22 mouse cellular contexts compared by ENCODE assay signal in the genomic region with DNA sequence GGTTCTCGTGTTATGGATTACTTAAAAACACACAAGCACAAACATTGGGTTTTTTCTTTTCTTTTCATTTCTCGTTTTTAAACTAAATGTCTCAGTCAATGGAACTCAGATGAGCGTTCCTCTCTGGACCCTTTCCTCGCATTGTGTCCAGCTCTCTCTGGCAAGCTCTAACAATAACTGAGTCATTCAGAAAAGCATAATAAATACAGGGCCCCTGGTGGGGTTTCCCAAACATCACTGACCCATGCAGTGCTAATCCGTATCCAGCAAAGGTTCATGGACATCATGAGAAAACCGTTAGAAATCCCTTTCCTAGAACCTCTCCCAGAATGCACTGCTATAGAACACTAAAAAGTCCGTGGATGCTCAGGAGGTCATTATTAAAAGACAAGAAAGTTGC.
DNase-seq lines count a peak whose midpoint lies in the region; ATAC-seq lines count a peak whose summit lies in the region.
"Had no signal": no experiment of that assay in that cellular context is flagged by ENCODE, and none has a peak within 500 bp of the region (broad histone marks: within the 10 kb centered on the region; RNA-seq: fewer than 3 reads in every experiment).

No protein-coding gene starts in this region.

- no peak for DNase-seq in limb, embryonic 10.5 days (ENCODE audit: low spot score)
- DNase-seq in NIH3T3 (ENCODE audit: low read depth): peak; percentile 66
- DNase-seq in midbrain, embryonic 14.5 days: no peak
- DNase-seq in right cerebral cortex, adult 2 months (ENCODE audit: low spot score in 2 of 2): no peak
- DNase-seq: adrenal gland, postnatal 10 days; cerebellum, adult 11 months; cerebellum, adult 8-10 months; cerebellum, postnatal 14 days; embryo, embryonic 11 days; forebrain, postnatal 0 days; gastrocnemius, adult 2 months; gastrocnemius, postnatal 25 days; heart, postnatal 4 days; kidney, adult 2 months had no signal

- H3K36me3 ChIP-seq in heart, embryonic 14.5 days (ENCODE audit: control insufficient read depth, insufficient read depth, low read length): peaks cover 26% of the 10 kb centered on the region
- peaks cover 16% of the 10 kb centered on the region for H3K36me3 ChIP-seq in heart, embryonic 12.5 days
- peaks cover 11% of the 10 kb centered on the region; the same call in 1 of the 2 replicates for H3K36me3 ChIP-seq in limb, embryonic 12.5 days
- H3K36me3 ChIP-seq in limb, embryonic 10.5 days: peaks cover 9% of the 10 kb centered on the region
- H3K36me3 ChIP-seq in midbrain, embryonic 14.5 days (ENCODE audit: control insufficient read depth, insufficient read depth, low read length): no peaks in the 10 kb centered on the region

- peak overlapping the region; percentile 23 to 37; a peak in 1 of 4 replicates for H3K27ac ChIP-seq in heart, embryonic 14.5 days (replicated peaks in 1 of 2; ENCODE audit: control insufficient read depth in 1 of 2, insufficient read depth in 1 of 2, low read depth in 2 of 2, low read length in 2 of 2)
- no peak overlapping the region for H3K27ac ChIP-seq in heart, embryonic 12.5 days (ENCODE audit: poor library complexity, severe bottlenecking)
- H3K27ac ChIP-seq in limb, embryonic 12.5 days: peak overlapping the region; percentile 76
- no peak overlapping the region for H3K27ac ChIP-seq in limb, embryonic 10.5 days
- H3K27ac ChIP-seq in midbrain, embryonic 14.5 days (replicated peaks; ENCODE audit: low read depth, low read length): no peak overlapping the region
- H3K27ac ChIP-seq: forebrain, embryonic 13.5 days; gastrocnemius, adult 2 months; hindbrain, embryonic 12.5 days had no signal

- no peaks in the 10 kb centered on the region for H3K9me3 ChIP-seq in heart, embryonic 14.5 days (ENCODE audit: control insufficient read depth, low read length)
- H3K9me3 ChIP-seq in heart, embryonic 12.5 days (replicated peaks): no peaks in the 10 kb centered on the region
- H3K9me3 ChIP-seq in limb, embryonic 12.5 days: no peaks in the 10 kb centered on the region
- H3K9me3 ChIP-seq in limb, embryonic 10.5 days (replicated peaks): no peaks in the 10 kb centered on the region
- H3K9me3 ChIP-seq in midbrain, embryonic 14.5 days (ENCODE audit: control insufficient read depth, low read length): no peaks in the 10 kb centered on the region
- H3K9me3 ChIP-seq: forebrain, embryonic 13.5 days; heart, embryonic 10.5 days; hindbrain, embryonic 12.5 days had no signal

- H3K27me3 ChIP-seq in heart, embryonic 14.5 days (ENCODE audit: control insufficient read depth, insufficient read depth, low read length): no peaks in the 10 kb centered on the region
- H3K27me3 ChIP-seq in heart, embryonic 12.5 days (replicated peaks): no peaks in the 10 kb centered on the region
- no peaks in the 10 kb centered on the region for H3K27me3 ChIP-seq in limb, embryonic 12.5 days
- no peaks in the 10 kb centered on the region for H3K27me3 ChIP-seq in limb, embryonic 10.5 days (ENCODE audit: low read depth, poor library complexity, severe bottlenecking)
- H3K27me3 ChIP-seq in midbrain, embryonic 14.5 days (ENCODE audit: control insufficient read depth, insufficient read depth, low read length): no peaks in the 10 kb centered on the region
- H3K27me3 ChIP-seq: forebrain, embryonic 13.5 days; hindbrain, embryonic 12.5 days had no signal

- H3K9ac ChIP-seq in heart, embryonic 14.5 days (ENCODE audit: low read length): no peak overlapping the region
- H3K9ac ChIP-seq in heart, embryonic 12.5 days: no peak overlapping the region
- H3K9ac ChIP-seq in limb, embryonic 12.5 days (replicated peaks): no peak overlapping the region
- no peak overlapping the region for H3K9ac ChIP-seq in midbrain, embryonic 14.5 days (replicated peaks; ENCODE audit: low read length)
- H3K9ac ChIP-seq: forebrain, embryonic 13.5 days; forebrain, postnatal 0 days; hindbrain, embryonic 12.5 days had no signal

- H3K4me1 ChIP-seq in heart, embryonic 14.5 days (ENCODE audit: control insufficient read depth in 2 of 2, insufficient read depth in 2 of 2, low read length in 2 of 2): peaks cover 16 to 39% of the 10 kb centered on the region in 2 experiments
- H3K4me1 ChIP-seq in heart, embryonic 12.5 days (replicated peaks): peaks cover 43% of the 10 kb centered on the region
- H3K4me1 ChIP-seq in limb, embryonic 12.5 days (replicated peaks): peaks cover 38% of the 10 kb centered on the region
- H3K4me1 ChIP-seq in limb, embryonic 10.5 days: peaks cover 37% of the 10 kb centered on the region
- peaks cover 13% of the 10 kb centered on the region; the same call in 1 of the 2 replicates for H3K4me1 ChIP-seq in midbrain, embryonic 14.5 days (ENCODE audit: control insufficient read depth, insufficient read depth, low read length)
- H3K4me1 ChIP-seq: forebrain, embryonic 13.5 days had no signal

- 80% methylated on average over 7 of the region's 7 CpGs for WGBS in heart, embryonic 14.5 days
- 76% methylated on average over 7 of the region's 7 CpGs for WGBS in heart, embryonic 12.5 days
- whole genome bisulfite sequencing in limb, embryonic 12.5 days: 63% methylated on average over 7 of the region's 7 CpGs
- 82% methylated on average over 7 of the region's 7 CpGs for WGBS in limb, embryonic 10.5 days
- 26% methylated on average over 7 of the region's 7 CpGs for WGBS in midbrain, embryonic 14.5 days

- no peak for ATAC-seq in heart, embryonic 14.5 days (ENCODE audit: insufficient number of reproducible peaks, insufficient read depth, low FRiP score, low read depth)
- ATAC-seq in heart, embryonic 12.5 days (ENCODE audit: insufficient number of reproducible peaks, low FRiP score): no peak
- ATAC-seq in limb, embryonic 12.5 days (ENCODE audit: insufficient number of reproducible peaks, insufficient read depth, low FRiP score, low TSS enrichment, low read depth): no peak
- no peak for ATAC-seq in midbrain, embryonic 14.5 days (ENCODE audit: low FRiP score, low TSS enrichment)
- ATAC-seq: forebrain, embryonic 13.5 days; forebrain, postnatal 0 days; hindbrain, embryonic 16.5 days; inflammation-experienced regulatory T-cells, adult 6 months had no signal

- H3K4me2 ChIP-seq in heart, embryonic 14.5 days (ENCODE audit: low read length): no peak overlapping the region
- no peak overlapping the region for H3K4me2 ChIP-seq in heart, embryonic 12.5 days
- no peak overlapping the region for H3K4me2 ChIP-seq in limb, embryonic 12.5 days
- H3K4me2 ChIP-seq in midbrain, embryonic 14.5 days (ENCODE audit: low read length): no peak overlapping the region
- H3K4me2 ChIP-seq: forebrain, embryonic 13.5 days; hindbrain, embryonic 12.5 days had no signal

- no peak overlapping the region for H3K4me3 ChIP-seq in heart, embryonic 14.5 days (ENCODE audit: control insufficient read depth in 1 of 2, insufficient read depth in 1 of 2, low read depth in 1 of 2, low read length in 2 of 2)
- H3K4me3 ChIP-seq in heart, embryonic 12.5 days: no peak overlapping the region
- no peak overlapping the region for H3K4me3 ChIP-seq in limb, embryonic 12.5 days (replicated peaks)
- no peak overlapping the region for H3K4me3 ChIP-seq in limb, embryonic 10.5 days
- H3K4me3 ChIP-seq in midbrain, embryonic 14.5 days (replicated peaks; ENCODE audit: low read depth, low read length): no peak overlapping the region
- H3K4me3 ChIP-seq: forebrain, embryonic 13.5 days; gastrocnemius, adult 2 months; heart, embryonic 10.5 days; hindbrain, embryonic 12.5 days had no signal

Comparison
In these comparisons a context has a peak if more than half of its experiments do, and no peak if none do; other contexts are left out.
1. H3K27ac ChIP-seq: peak in heart, embryonic 14.5 days (2 of 2) and limb, embryonic 12.5 days (single experiment); none in heart, embryonic 12.5 days (single experiment), limb, embryonic 10.5 days (single experiment) and midbrain, embryonic 14.5 days (single experiment).